Mouse (Mus musculus) testis, adult 2 months (tissue): ENCODE measurements around the gene Car11. TPM values are rescaled to one million over a fixed set of nuclear protein-coding genes. Genes with fewer than 3 reads are reported as not detected.

ENCODE experiments used
- H3K27ac ChIP-seq: fragments of 200-500 bp; 2 replicates; pipeline ENCODE4 v1.5.1; 2012; ENCODE audit warnings: low read depth, low read length; ENCODE audit not compliant: control insufficient read depth, insufficient read depth
- H3K27me3 ChIP-seq: fragments of 200-500 bp; 2 replicates; pipeline ENCODE4 v1.6.1; 2012; ENCODE audit warnings: mild to moderate bottlenecking, low read length, moderate library complexity; ENCODE audit not compliant: control insufficient read depth, insufficient read depth
- H3K36me3 ChIP-seq: fragments of 200-500 bp; 2 replicates; pipeline ENCODE4 v1.6.1; 2012; ENCODE audit warnings: mild to moderate bottlenecking, low read length; ENCODE audit not compliant: control insufficient read depth, insufficient read depth
- H3K4me1 ChIP-seq: fragments of 200-500 bp; 2 replicates; pipeline ENCODE4 v1.6.1; 2012; ENCODE audit warnings: low read length; ENCODE audit not compliant: control insufficient read depth, insufficient read depth
- H3K4me3 ChIP-seq: fragments of 200-500 bp; 2 replicates; pipeline ENCODE4 v1.5.1; 2012; ENCODE audit warnings: low read depth, mild to moderate bottlenecking, low read length, moderate library complexity, mixed read lengths; ENCODE audit not compliant: control insufficient read depth
- CTCF ChIP-seq: fragments of 200-500 bp; IDR thresholded peaks from 2 replicates; pipeline ENCODE4 v1.5.1; 2012; ENCODE audit warnings: low read depth, mild to moderate bottlenecking, inconsistent platforms, low read length, moderate library complexity; ENCODE audit not compliant: control insufficient read depth, insufficient read depth, insufficient replicate concordance
- POLR2A ChIP-seq: fragments of 200-500 bp; IDR thresholded peaks from 2 replicates; pipeline ENCODE4 v1.6.1; 2012; ENCODE audit warnings: low read depth, mild to moderate bottlenecking, inconsistent platforms, low read length, moderate library complexity; ENCODE audit not compliant: control insufficient read depth
- polyA plus RNA-seq: library from polyadenylated mRNA; depleted of rRNA; stranded (reverse); fragments of >200 nt; gene quantifications from 2 replicates; pipeline ENCODE4 v1.2.3, GENCODE M21; 2012

The Car11 gene
- polyA plus RNA-seq, 1 experiment: 3.3 TPM

- Histone ChIP-seq H3K4me3 (no peak within 1 kb of the TSS), H3K4me1 (no peaks in the 10 kb centered on the region; the same call in 1 of the 2 replicates), H3K27ac (no peak within 1 kb of the TSS), H3K27me3 (no peaks in the 10 kb centered on the region), H3K36me3 (no peaks in the 10 kb centered on the region)
- TF ChIP-seq CTCF (no peak), POLR2A (no peak)
Observed at GRCm38 (mm10) chr7:45683396-45684050, 16.1 kb upstream of the Car11 start, which contains the start of gene Ntn5. Ntn5 (plus strand) TSS chr7:45684022.

- TF ChIP-seq POLR2A (no peak), CTCF (no peak)
Observed at GRCm38 (mm10) chr7:45685811-45686210, 13.8 kb upstream of the Car11 start.

GRCm38 (mm10) chr7:45686841-45687240 is 12.8 kb upstream of the Car11 start:
- no peaks in the 10 kb centered on the region for H3K27me3 ChIP-seq
- H3K4me1 ChIP-seq: no peaks in the 10 kb centered on the region; the same call in none of the 2 replicates
- peak overlapping the region; percentile 65 for H3K4me3 ChIP-seq
- H3K27ac ChIP-seq: no peak overlapping the region; the same call in 1 of the 2 replicates
- TF ChIP-seq CTCF (no peak), POLR2A (no peak)
- no peaks in the 10 kb centered on the region for H3K36me3 ChIP-seq

More at GRCm38 (mm10) chr7:45685811-45686210, 13.8 kb upstream of the Car11 start:
- Histone ChIP-seq H3K27me3 (no peaks in the 10 kb centered on the region), H3K4me1 (no peaks in the 10 kb centered on the region; the same call in none of the 2 replicates), H3K4me3 (no peak overlapping the region), H3K27ac (no peak overlapping the region), H3K36me3 (no peaks in the 10 kb centered on the region)

- Histone ChIP-seq H3K4me3 (peak overlapping the region; percentile 2; the same call in 1 of the 2 replicates), H3K27ac (no peak overlapping the region), H3K4me1 (peaks cover 6% of the 10 kb centered on the region), H3K36me3 (no peaks in the 10 kb centered on the region), H3K27me3 (no peaks in the 10 kb centered on the region)
- TF ChIP-seq CTCF (no peak), POLR2A (no peak)
Observed at GRCm38 (mm10) chr7:45689099-45689498, 10.5 kb upstream of the Car11 start.

- H3K27me3 ChIP-seq: no peaks in the 10 kb centered on the region
- H3K4me3 ChIP-seq: no peak overlapping the region
- H3K4me1 ChIP-seq: peaks cover 6% of the 10 kb centered on the region
- no peaks in the 10 kb centered on the region for H3K36me3 ChIP-seq
- TF ChIP-seq CTCF (no peak), POLR2A (no peak)
- peak overlapping the region; percentile 45; the same call in 1 of the 2 replicates for H3K27ac ChIP-seq
Observed at GRCm38 (mm10) chr7:45689800-45690199, 9.8 kb upstream of the Car11 start.

- Histone ChIP-seq H3K4me3 (peak overlapping the region; percentile 2; the same call in 1 of the 2 replicates), H3K27ac (no peak overlapping the region), H3K4me1 (peaks cover 7% of the 10 kb centered on the region), H3K36me3 (no peaks in the 10 kb centered on the region), H3K27me3 (no peaks in the 10 kb centered on the region)
- no peak for TF ChIP-seq POLR2A
- TF ChIP-seq CTCF: no peak
Observed at GRCm38 (mm10) chr7:45692364-45692763, 7.3 kb upstream of the Car11 start.

GRCm38 (mm10) chr7:45693921-45694591 is 5.6 kb upstream of the Car11 start, which contains the start of gene Sec1:
Sec1 (minus strand) TSS chr7:45694402.
- Histone ChIP-seq H3K4me1 (peaks cover 7% of the 10 kb centered on the region), H3K36me3 (no peaks in the 10 kb centered on the region), H3K27ac (peak within 1 kb of the TSS; percentile 82), H3K4me3 (peak within 1 kb of the TSS; percentile 98), H3K27me3 (no peaks in the 10 kb centered on the region)
- TF ChIP-seq POLR2A (peak; percentile 79), CTCF (no peak)

GRCm38 (mm10) chr7:45695098-45695497 is 4.5 kb upstream of the Car11 start:
- peak overlapping the region; percentile 98 for H3K4me3 ChIP-seq
- no peak for TF ChIP-seq POLR2A
- TF ChIP-seq CTCF: no peak
- peaks cover 15% of the 10 kb centered on the region for H3K4me1 ChIP-seq
- H3K36me3 ChIP-seq: no peaks in the 10 kb centered on the region
- H3K27me3 ChIP-seq: no peaks in the 10 kb centered on the region
- peak overlapping the region; percentile 2; the same call in 1 of the 2 replicates for H3K27ac ChIP-seq
